Mouse (Mus musculus): ENCODE measurements around the gene Cryba4. TPM values are rescaled to one million over a fixed set of nuclear protein-coding genes. Genes with fewer than 3 reads are reported as not detected.
A peak's percentile ranks its signal among the peaks of the same experiment; 100 is the strongest.

The Cryba4 gene
- polyA plus RNA-seq, 1 experiment: 0.23 TPM

- no peak for DNase-seq (ENCODE audit: low spot score)
Measured at GRCm38 (mm10) chr5:112266011-112266777, 13.9 kb upstream of the Cryba4 start.

- no peak for DNase-seq (ENCODE audit: low spot score)
Measured at GRCm38 (mm10) chr5:112265515-112265914, 13.2 kb upstream of the Cryba4 start.

- no peak for DNase-seq (ENCODE audit: low spot score)
Measured at GRCm38 (mm10) chr5:112265110-112265509, 12.8 kb upstream of the Cryba4 start.

- DNase-seq (ENCODE audit: low spot score): no peak
Measured at GRCm38 (mm10) chr5:112264099-112264498, 11.8 kb upstream of the Cryba4 start.

GRCm38 (mm10) chr5:112260818-112261217 lies 8.5 kb upstream of the Cryba4 start:
- no peak for DNase-seq (ENCODE audit: low spot score)

- DNase-seq (ENCODE audit: low spot score): no peak
Measured at GRCm38 (mm10) chr5:112259862-112260650, 7.7 kb upstream of the Cryba4 start.

GRCm38 (mm10) chr5:112257896-112258295 lies 5.6 kb upstream of the Cryba4 start:
- DNase-seq (ENCODE audit: low spot score): no peak

- no peak for DNase-seq (ENCODE audit: low spot score)
Measured at GRCm38 (mm10) chr5:112256457-112256856, 4.1 kb upstream of the Cryba4 start.

GRCm38 (mm10) chr5:112255426-112255825 lies 3.1 kb upstream of the Cryba4 start, which contains the start of gene Crybb1:
Gene Crybb1, plus strand, starts transcription at chr5:112255815.
- no peak for DNase-seq (ENCODE audit: low spot score)

- DNase-seq (ENCODE audit: low spot score): no peak
Measured at GRCm38 (mm10) chr5:112254282-112254806, 2.0 kb upstream of the Cryba4 start.

- DNase-seq (ENCODE audit: low spot score): no peak
Measured at GRCm38 (mm10) chr5:112253169-112253568, 851 bp upstream of the Cryba4 start.

- DNase-seq (ENCODE audit: low spot score): no peak
Measured at GRCm38 (mm10) chr5:112249106-112249505, 3.2 kb downstream of the Cryba4 start.

GRCm38 (mm10) chr5:112247399-112247798 lies 4.9 kb downstream of the Cryba4 start:
- DNase-seq (ENCODE audit: low spot score): no peak

- DNase-seq (ENCODE audit: low spot score): no peak
Measured at GRCm38 (mm10) chr5:112244890-112245615, 7.3 kb downstream of the Cryba4 start.

- DNase-seq (ENCODE audit: low spot score): no peak
Measured at GRCm38 (mm10) chr5:112244275-112244562, 8.1 kb downstream of the Cryba4 start.

- no peak for DNase-seq (ENCODE audit: low spot score)
Measured at GRCm38 (mm10) chr5:112243539-112244274, 8.6 kb downstream of the Cryba4 start.

- DNase-seq (ENCODE audit: low spot score): no peak
Measured at GRCm38 (mm10) chr5:112243041-112243440, 9.3 kb downstream of the Cryba4 start.

- DNase-seq (ENCODE audit: low spot score): no peak
Measured at GRCm38 (mm10) chr5:112242361-112242778, 9.9 kb downstream of the Cryba4 start.

GRCm38 (mm10) chr5:112241849-112242248 lies 10.5 kb downstream of the Cryba4 start:
- DNase-seq (ENCODE audit: low spot score): no peak

- peak; percentile 67 for DNase-seq (ENCODE audit: low spot score)
Measured at GRCm38 (mm10) chr5:112240761-112241160, 11.6 kb downstream of the Cryba4 start.

GRCm38 (mm10) chr5:112238781-112239482 lies 13.4 kb downstream of the Cryba4 start:
- no peak for DNase-seq (ENCODE audit: low spot score)
